Mouse (Mus musculus) left cerebral cortex, postnatal 14 days (tissue): ENCODE results near the gene Fn3k. TPM values are rescaled to one million over a fixed set of nuclear protein-coding genes. Genes with fewer than 3 reads are reported as not detected.

Experiments used
- DNase-seq, 2 experiments: peaks; one replicate each; pipeline ENCODE4 v3.0.0; 2021 to 2022; ENCODE audit warnings: low spot score in 2 of 2, mixed read lengths in 1 of 2
- intact Hi-C: fragments of 180-260 bp; cut with DNase I; formaldehyde crosslinking; loops from one replicate; pipeline ENCODE4 v1.15.1; 2025
- long read RNA-seq, 2 experiments: library from polyadenylated mRNA; stranded (forward); transcript quantifications; one replicate each; pipeline ENCODE4 v2.0.0; 2021
- total RNA-seq, 2 experiments: library from RNA; stranded (reverse); gene quantifications; 2 replicates each; pipeline ENCODE4 v1.2.3; 2021

The Fn3k gene
- 10 to 100 TPM; 31.1 to 35.2 TPM for total RNA-seq
- long read RNA-seq, experiment 1, transcript Fn3k-201 (6 exons, 1,047 nt) = major isoform, 7 of 9 reads
- long read RNA-seq, experiment 1, partial matches to known transcripts = 1 of 9 reads
- long read RNA-seq, experiment 1, other reads (novel, unspliced or antisense) = 0 of 9 reads
- long read RNA-seq, experiment 2, transcript Fn3k-201 (6 exons, 1,047 nt) = major isoform, 9 of 12 reads
- long read RNA-seq, experiment 2, partial matches to known transcripts = 1 of 12 reads
- long read RNA-seq, experiment 2, other reads (novel, unspliced or antisense) = 2 of 12 reads

- intact Hi-C loops = no loop called here
- DNase-seq = peak; percentile 94 to 98
Observed at GRCm38 (mm10) chr11:121434156-121435155, at the start of gene Fn3k. Gene Fn3k (plus strand): TSS chr11:121434913.

DNA sequence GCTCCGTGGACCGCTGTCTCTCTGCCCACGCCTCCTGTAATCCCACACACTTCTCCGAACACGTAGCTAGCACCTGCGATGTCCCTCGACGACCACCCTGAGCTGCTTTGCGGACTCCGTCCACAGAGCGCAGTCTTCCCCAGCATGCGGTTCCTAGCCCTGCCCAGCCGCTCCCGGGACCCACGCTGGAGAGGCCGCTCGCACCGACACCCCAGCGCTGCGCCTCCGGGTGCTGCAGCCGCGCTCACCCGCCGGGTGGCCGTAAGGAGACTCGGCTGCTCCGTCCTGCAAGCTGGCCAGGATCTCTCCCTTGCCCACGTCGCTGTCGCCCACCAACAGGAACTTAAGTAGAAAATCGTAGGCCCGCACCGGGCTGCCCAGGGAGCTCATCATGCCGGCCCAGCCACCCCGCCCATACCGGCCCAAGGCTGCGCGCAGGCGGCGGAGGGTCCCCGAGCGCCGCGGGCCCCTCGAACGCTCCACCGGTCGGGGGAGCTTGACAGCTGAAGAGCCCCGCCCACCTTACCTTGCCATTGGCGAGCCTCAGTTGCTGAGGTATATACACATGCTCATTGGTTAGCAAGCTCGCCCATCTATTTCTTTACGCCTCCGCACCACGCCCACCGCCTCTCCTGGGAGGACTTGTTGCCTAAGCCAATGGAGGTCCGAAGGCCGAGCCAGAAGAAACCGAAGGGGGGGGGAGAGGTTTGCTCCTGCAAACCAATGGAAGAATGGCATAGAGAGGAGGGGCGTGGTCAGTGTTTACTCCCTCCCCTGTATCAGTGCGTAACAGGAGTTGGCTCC lies 46.8 kb upstream of the Fn3k start, which contains the start of gene Rab40b:
Gene Rab40b, minus strand, starts transcription at position 502 of the 804 bp plus-strand sequence.
- intact Hi-C loops = loop anchor here (5.0 kb wide), 1 partner anchor 34 kb away; the partner anchor contains the start of gene Fn3krp
- peak; percentile 93 to 98 for DNase-seq

DNA sequence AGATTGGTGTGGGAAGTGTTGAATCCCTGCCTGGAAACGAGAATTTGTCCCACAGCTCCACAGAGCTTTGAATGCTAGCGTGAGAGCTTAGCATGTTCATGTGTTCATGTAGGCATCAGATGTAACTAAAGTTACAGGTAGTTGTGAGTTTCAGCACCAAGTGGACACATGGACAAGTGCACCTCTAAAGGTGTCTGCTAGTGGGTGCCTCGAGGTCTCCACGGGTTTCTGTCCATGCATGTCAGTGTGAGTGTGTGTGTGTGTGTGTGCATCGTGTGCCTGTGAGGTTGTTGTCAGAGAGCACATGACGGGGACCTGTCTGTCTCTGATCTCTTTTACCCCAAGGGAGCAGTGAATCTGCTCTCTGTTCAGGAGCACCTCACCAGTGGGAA lies 46.2 kb upstream of the Fn3k start:
- intact Hi-C loops = loop anchor here (5.0 kb wide), 1 partner anchor 34 kb away; the partner anchor contains the start of gene Fn3krp
- no peak for DNase-seq

DNA sequence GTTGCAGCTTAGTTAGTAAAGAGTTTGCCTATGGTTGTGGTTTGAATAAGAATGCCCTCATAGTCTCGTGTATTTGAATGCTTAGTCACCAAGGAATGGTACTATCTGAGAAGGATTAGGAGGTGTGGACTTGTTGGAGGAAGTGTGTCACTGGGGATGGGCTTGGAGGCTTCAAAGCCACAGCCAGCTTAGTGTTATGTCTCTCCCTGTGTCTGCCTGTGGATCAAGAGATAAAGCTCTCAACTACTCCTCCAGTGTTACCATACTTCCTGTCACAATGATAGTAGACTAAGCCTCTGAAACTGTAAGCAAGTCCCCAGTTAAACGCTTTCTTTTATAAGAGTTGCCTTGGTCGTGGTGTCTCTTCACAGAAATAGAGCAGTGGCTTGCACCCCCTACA lies 43.9 kb upstream of the Fn3k start:
- intact Hi-C loops = no loop called here
- no peak for DNase-seq

- DNase-seq = no peak
- intact Hi-C loops = no loop called here
Observed at GRCm38 (mm10) chr11:121392405-121392804, 42.3 kb upstream of the Fn3k start.

DNA sequence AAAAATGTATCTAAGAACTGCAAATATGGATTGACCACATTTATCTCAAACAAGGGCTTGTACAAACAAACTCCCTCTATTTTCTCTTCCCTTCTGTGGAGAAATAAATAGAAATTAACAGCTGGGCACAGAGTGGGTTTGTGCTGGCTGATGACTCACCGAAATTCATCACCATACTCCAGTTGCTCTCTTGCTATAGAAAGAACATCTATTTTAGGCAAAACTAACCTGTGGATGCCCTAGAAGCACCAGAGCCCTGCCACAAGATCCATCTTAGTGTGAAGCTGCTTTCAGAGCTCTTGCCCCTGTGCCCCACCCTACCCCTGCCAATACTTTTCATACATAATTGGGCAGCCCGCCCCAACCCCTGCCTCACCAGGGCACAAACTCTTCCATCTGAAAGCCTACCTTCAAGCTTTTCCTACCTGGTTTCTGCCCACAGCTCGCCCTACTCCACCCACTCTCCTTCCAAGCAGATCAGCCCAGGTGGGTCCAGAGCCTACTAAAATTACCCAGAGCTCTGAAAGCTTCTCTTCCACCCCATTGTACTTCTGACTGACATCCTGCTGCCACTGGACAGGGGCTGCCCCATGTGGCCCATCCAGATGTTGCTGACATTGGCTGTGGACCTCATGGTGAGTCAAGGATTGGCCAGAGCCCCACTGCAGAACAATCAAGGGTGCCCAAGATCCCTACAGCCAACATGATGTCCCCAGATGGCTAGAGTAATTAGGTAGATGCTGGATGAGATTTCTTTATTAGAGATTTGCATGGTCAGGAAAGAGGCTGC lies 27.2 kb upstream of the Fn3k start:
- peak; percentile 55 to 82 for DNase-seq
- intact Hi-C loops = no loop called here

DNA sequence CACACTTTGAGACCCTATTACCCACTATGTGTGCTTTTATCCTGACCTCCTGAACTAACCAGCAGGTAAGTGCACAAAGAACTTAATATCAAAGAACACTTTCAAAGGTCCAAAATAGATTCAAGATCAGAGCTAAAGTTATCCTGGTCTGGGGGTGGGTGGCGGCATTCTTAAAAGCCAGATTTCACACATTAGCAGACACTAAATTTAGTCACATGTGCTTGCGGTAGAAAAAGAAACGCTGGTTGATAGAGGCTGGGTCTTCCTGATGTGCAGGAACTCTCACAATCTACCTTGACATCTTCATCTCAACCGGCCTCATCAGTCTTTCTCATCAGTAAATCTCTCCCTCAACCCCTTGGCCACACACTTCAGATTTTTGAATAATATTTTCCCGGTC lies 20.0 kb upstream of the Fn3k start:
- no peak for DNase-seq
- intact Hi-C loops = no loop called here

DNA sequence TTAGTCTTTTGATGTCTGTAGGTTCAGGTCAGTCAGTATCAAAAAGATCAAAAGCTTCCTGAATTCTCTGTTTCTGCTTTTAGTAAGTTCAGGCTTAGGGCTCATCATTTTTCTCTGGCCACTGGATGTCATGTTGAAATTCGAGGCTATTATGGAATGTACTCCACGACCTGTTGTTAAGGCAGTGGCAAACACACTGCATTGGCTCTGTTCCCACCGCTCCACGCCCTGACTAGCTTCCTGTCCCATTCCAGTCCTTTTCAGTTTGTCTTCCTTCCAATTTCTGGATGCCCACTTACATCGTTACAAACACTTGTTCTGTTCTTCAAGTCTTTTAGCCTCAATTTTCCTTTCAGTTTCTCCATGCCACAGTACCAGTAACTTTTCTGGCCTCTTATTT lies 19.4 kb upstream of the Fn3k start:
- intact Hi-C loops = no loop called here
- DNase-seq = no peak

GRCm38 (mm10) chr11:121417971-121418370 lies 16.7 kb upstream of the Fn3k start:
- DNase-seq = no peak
- intact Hi-C loops = no loop called here

GRCm38 (mm10) chr11:121418932-121419331 lies 15.8 kb upstream of the Fn3k start:
- intact Hi-C loops = no loop called here
- DNase-seq = no peak

GRCm38 (mm10) chr11:121420379-121420778 lies 14.3 kb upstream of the Fn3k start:
- DNase-seq = no peak
- intact Hi-C loops = loop anchor here (5.0 kb wide), 1 partner anchor 33 kb away; the partner anchor contains the start of gene Rab40b

DNA sequence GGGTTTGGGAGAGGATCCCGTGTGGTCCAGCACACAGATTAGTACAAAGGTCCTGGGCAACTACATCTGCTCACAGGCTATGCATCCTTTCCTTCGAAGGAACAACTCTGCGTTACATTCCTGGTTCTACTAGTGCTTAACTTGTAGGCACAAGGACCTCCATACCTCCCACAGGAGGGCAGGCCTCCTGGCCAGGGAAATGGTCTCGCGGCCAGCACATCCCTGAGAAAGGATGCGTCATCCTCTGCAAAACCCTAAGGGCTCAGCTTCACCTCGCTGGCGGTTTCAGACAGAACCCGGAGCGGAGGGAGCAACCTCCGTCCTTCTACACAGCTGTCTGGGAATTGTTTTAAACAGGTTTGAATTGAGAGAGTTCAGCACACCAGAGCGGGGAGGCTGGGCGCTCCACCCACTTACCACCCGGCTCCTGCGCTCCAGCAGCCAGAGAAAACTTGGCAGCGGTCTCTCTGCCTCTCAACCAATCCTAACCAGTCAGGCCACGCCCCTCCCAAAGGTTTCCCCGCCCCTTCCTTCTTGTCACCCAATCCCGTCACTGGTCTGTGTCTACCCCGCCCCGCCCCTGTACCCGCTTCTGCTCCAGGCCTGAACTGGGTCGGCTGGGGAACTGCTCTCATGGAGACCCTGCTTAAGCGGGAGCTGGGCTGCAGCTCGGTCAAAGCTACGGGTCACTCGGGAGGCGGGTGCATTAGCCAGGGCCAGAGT lies 13.7 kb upstream of the Fn3k start, which contains the start of gene Fn3krp:
Gene Fn3krp, plus strand, starts transcription at position 572 of the 723 bp plus-strand sequence.
- intact Hi-C loops = loop anchor here (5.0 kb wide), 1 partner anchor 34 kb away; the partner anchor contains the start of gene Rab40b
- peak; percentile 99 to 100 for DNase-seq

DNA sequence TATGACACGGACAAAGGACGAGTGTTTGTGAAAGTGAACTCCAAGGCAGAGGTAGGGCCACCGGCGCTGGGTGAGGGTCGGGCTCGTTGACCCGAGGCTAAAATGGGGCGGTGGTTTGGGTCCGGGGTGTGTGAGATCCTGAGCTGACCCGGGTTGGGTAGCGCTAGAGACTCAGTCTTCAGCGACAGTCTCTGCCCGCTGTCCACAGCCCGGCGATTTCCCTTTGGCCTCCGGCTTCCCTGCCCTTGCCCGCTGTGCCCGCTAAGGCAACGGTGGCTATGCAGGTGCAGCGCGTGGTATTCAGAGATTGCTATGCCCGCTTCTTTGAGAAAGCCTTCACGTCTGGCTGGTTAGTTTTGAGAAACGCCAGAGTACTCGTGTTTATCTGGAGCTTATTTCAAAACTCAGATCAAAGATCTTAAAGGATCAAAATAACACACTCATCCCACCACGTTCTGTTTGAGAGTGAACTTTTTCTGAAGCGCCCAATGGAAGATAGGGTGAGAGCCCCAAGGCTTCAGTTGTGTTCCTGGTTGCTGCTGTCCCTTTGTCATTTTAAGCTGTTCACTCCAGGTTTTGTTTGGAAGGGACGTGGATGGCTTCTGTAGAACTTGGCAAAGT lies 13.1 kb upstream of the Fn3k start:
- intact Hi-C loops = loop anchor here (5.0 kb wide), 1 partner anchor 34 kb away; the partner anchor contains the start of gene Rab40b
- DNase-seq = no peak

DNA sequence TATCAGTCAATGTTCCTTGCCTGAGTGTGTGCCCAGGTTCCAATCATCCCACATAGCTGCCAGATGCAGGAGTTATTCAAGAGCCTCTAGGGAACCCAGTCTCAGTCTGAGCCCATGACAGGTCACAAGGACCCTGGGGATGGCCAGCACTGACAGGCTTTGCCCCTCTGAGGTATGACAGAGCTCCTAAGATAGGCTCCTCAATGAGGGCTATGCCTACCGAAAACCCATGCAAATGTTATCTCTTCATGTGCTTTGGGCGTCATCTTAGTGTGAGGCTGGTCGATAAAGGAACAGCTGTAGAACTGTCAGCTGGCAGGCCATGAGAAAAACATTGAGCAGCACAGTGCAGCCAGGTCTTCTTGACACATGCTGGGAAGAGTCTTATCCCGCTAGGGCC lies 1.3 kb upstream of the Fn3k start:
- intact Hi-C loops = no loop called here
- no peak for DNase-seq

DNA sequence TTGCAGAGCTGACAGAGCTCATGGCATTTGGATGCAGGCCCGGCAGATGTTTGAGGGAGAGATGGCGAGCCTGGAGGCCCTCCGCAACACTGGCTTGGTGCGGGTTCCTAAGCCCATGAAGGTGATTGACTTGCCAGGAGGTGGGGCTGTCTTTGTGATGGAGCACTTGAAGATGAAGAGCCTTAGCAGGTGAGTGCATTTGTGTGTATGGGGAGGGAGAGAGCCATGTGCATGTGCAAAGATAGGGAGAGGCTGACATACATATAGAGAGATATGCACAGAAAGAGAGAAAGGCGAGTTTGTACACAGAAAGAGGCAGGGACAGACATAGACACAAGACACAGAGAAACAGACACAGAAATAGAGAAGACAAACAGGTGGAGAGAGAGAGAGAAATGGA lies 2.5 kb downstream of the Fn3k start:
- DNase-seq = no peak
- intact Hi-C loops = no loop called here

- intact Hi-C loops = no loop called here
- no peak for DNase-seq
Observed at GRCm38 (mm10) chr11:121439686-121440292, 5.1 kb downstream of the Fn3k start.

- intact Hi-C loops = no loop called here
- no peak for DNase-seq
Observed at GRCm38 (mm10) chr11:121441653-121442052, 6.9 kb downstream of the Fn3k start.
